Mouse (Mus musculus) layer of hippocampus, postnatal 25 days (tissue): ENCODE measurements around the gene Bnip1. TPM values are rescaled to one million over a fixed set of nuclear protein-coding genes. Genes with fewer than 3 reads are reported as not detected.

ENCODE experiments used
- DNase-seq, 2 experiments: peaks; one replicate each; pipeline ENCODE4 v3.0.0; 2022; ENCODE audit warnings: mixed read lengths in 2 of 2, low spot score in 1 of 2; ENCODE audit errors: extremely low spot score in 1 of 2
- total RNA-seq, 2 experiments: library from RNA; stranded (reverse); gene quantifications; 2 replicates each; pipeline ENCODE4 v1.2.3; 2021

Gene Bnip1
- total RNA-seq, 2 experiments from 2014 or later = 28.7 to 29.7 TPM

- no peak for DNase-seq
Observed at GRCm38 (mm10) chr17:26793068-26793765, 12.4 kb downstream of the Bnip1 start.

- DNase-seq = peak in 1 of 2 experiments; percentile 63
Observed at GRCm38 (mm10) chr17:26794744-26795143, 13.9 kb downstream of the Bnip1 start.

- DNase-seq = no peak
Observed at GRCm38 (mm10) chr17:26795386-26795785, 14.5 kb downstream of the Bnip1 start.

- no peak for DNase-seq
Observed at GRCm38 (mm10) chr17:26797379-26798128, 16.7 kb downstream of the Bnip1 start.

GRCm38 (mm10) chr17:26802886-26803285 is 22.0 kb downstream of the Bnip1 start:
- DNase-seq = no peak

DNA sequence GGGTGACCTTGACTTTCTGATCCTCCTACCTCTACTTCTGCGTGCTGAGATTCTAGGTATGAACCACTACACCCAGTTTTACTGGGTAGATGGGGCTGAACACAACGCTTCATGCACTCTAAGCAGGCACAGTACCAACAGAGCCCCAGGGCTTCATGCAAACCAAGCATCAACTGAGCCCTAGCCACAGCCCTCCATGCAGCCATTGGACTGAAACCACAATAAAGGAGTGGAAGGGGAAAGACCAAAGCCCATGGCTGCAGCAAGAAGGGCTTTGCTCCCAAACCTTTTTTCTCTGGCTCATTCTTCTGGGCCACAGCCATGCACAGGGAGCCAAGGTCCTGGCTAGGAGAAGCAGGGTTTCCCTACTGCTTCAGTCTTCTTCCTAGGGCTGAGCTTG is 31.7 kb downstream of the Bnip1 start:
- no peak for DNase-seq

- DNase-seq = no peak
Observed at GRCm38 (mm10) chr17:26813497-26813896, 32.6 kb downstream of the Bnip1 start.

- no peak for DNase-seq
Observed at GRCm38 (mm10) chr17:26816810-26817209, 35.9 kb downstream of the Bnip1 start.

DNA sequence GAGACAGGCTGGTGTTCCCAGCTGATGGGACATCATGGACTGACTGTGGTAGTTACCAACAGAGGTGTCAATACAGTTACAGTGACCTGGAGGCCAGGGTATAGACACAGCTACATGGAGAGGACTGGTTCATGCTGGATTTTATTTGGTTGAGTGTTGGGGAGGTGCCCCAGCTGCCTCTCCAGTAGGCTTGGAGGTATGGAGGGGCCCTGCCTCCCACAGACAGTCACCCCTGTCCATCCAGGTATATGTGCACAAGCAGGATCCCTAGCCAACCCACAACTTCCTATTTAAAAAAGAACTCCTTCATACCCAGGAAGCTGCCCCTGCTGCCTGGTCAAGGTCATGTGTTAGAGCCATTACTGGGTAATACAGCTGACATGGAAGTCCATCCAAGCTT is 36.9 kb downstream of the Bnip1 start:
- DNase-seq = no peak

- no peak for DNase-seq
Observed at GRCm38 (mm10) chr17:26826131-26826530, 45.3 kb downstream of the Bnip1 start.

DNA sequence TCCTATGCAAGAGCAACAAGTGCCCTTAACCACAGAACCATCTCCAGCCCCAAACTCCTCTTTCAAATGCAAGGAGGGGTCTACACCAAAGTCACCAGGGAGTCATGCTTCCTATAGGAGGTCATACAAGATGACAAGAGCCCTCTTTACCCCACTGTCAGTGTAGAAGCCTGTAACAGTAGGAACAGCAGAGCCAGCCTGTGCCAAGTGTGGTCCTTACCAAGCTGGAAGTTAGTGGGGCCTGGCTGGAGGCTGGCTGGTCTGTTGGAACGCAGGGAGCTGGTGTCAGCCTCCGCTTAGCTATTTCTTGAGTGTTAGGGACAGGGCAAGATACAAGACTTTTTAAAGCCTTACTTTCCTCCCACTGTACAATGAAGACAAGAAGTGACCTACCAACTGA is 52.9 kb downstream of the Bnip1 start:
- DNase-seq = no peak

DNA sequence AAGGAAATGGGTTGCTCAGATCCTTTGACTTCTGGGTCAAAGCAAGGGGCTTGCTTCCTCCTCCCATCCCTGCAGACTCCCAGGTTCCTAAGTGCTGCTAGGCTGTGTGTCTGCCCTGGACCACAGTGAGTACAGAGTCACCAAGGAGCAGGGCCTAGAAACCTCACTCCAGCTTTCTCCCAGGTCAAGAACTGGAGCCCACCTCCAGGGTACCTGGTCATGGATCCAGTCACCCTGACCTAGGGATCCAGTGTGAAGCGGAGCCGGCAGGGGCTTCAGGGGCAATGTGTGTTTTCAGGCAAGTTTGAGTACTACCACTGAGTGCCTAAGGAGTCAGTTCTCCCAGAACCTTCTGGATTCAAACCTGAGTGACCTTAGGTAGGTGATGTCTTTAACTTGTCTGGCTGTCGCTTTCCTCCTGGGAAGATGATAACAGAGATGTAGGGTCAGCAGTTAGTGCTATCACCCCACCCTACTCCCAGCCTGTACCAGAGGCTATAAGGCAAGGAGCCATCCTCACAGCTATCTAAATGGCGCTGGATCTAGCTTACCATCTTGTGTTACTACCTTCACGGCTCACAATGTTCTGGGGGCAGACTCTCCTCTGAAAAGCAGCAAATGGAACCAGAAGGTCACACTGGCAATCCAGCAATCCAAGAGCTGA is 53.6 kb downstream of the Bnip1 start:
- DNase-seq = no peak

DNA sequence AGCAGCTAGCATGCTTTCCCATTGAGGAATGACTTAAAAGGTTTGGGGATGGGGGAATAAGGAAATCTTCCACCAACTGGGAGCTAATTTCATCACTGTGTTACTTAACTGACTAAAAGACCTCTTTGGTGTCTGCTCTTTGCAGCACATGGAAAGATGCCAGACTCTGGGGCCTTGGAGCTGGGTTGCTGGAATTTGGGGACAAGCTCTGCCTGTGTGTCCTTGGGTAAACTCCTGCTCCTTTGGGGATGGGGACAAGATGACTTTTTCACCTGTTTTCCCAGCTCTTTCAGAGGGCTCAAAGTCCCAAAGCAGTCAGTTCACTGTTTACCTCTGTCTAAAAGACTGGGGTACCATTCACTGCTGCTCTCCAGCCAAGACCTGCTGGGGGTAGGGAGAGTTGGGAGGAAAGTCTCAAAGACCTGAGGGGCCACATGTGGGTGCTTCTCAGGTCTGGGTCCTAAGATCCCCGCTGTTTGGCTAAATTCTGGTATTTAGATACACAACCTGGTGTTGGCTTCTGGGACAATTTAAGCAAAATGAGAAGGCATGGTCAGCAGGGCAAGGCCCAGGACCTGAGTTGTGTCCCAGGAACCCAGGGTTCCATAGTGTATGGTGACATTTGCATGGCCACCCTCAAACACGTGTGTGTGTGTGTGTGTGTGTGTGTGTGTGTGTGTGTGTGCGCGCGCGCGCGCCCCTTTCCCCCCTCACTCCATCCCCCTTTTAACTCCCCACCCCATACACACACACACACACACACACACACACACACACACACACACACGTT is 54.3 kb downstream of the Bnip1 start:
- no peak for DNase-seq

- no peak for DNase-seq
Observed at GRCm38 (mm10) chr17:26835956-26836355, 55.1 kb downstream of the Bnip1 start.

DNA sequence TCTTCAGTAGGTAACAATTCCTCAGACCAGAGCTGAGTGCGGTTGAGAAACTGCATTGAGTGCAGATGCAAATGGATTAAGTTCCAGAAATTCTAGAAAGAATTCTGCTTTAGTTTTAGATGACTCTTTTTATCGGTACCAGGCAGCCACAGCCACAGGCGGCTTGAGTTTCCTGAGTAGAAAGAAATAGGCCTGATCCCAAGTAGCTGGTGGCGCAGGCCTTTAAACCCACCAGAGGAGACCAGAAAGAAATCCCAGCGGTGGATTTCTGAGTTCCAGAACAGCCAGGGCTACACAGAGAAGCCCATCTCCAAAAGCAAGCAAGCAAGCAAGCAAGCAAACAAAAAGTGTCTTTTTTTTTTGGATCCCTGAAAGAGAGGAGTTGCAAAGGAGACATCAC is 55.5 kb downstream of the Bnip1 start:
- DNase-seq = no peak

DNA sequence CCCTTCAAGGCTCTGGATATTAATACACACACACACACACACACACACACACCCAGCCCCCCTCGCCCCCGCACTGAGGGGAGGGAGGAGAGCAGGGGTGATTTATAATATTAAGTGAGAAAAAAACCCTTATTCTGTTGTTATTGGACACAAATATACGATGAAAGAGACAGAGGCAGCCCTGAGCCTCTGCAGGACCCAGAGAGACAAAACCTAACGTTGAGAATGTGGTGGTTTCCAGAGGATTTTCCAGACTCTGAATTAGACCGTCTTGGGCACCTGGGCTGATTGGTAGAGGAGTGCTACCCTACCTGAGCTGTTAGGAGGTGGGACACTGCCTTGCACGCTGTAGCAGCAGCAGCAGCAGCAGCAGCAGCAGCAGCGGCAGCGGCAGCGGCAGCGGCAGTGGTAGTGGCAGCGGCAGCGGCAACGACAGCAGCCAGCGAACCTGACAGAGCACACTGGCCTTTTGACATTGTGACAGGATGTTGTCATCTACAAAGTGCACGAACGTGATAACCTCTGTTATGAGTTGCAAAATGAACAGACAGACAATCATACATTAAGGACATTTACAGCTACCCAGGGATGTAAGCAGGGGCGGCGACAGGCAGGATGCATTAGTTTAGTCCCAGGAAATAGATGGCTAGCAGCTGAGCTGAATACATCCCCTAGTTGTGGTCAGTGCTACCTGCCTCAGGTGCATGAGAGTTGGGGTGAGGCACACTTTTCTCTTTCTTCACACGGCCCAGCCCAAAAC is 56.1 kb downstream of the Bnip1 start:
- DNase-seq = no peak

DNA sequence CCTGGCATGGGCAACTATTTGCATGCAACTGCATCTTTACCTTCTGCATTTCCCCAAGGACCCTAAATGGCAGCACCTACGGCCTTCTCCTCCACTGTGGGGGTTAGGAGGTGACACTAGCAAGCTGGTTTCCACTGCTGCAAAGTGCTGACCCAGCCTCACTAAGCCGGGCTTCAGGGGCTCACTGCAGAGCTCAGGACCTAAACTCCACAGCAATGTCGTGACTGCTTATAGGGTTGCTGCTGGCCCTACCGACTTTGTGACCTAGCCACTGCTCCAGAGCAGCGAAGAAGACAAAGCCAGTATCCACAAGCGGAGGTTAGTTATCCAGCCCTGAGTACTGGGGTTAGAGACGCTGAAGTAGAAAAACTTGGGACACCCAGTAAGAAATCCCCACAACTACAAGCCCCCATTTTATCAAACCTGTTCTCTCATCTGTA is 56.7 kb downstream of the Bnip1 start:
- no peak for DNase-seq

GRCm38 (mm10) chr17:26838191-26838910 is 57.5 kb downstream of the Bnip1 start:
- DNase-seq = no peak
